ENCODE assay signal across 20 mouse cellular contexts in genomic region chr5:27408854-27409253, GRCm38 (mm10).
DNase-seq lines count a peak whose midpoint lies in the region; ATAC-seq and TF ChIP-seq lines count a peak whose summit lies in the region.
"Had no signal": no experiment of that assay in that cellular context is flagged by ENCODE, and none has a peak within 500 bp of the region (broad histone marks: within the 10 kb centered on the region; RNA-seq: fewer than 3 reads in every experiment).

No protein-coding gene starts in this region.

- DNase-seq in cerebellum, adult 8-10 months = no peak
- DNase-seq in hindbrain, embryonic 14.5 days (ENCODE audit: low spot score) = no peak
- no peak for DNase-seq in layer of hippocampus, adult 2 months (ENCODE audit: low spot score in 2 of 2)
- no peak for DNase-seq in layer of hippocampus, adult 8-10 months (ENCODE audit: low spot score in 2 of 2)
- DNase-seq in midbrain, embryonic 11.5 days (ENCODE audit: low spot score, missing footprints) = no peak
- DNase-seq: adrenal gland, adult 8-10 months; adrenal gland, postnatal 36 days; B cell, adult 2 months; gastrocnemius, postnatal 36 days; heart, adult 11 months; heart, postnatal 36 days had no signal

- TF ChIP-seq CTCF in layer of hippocampus, adult 2 months (conservative IDR thresholded peaks at IDR 0.05) = no peak

- no peaks in the 10 kb centered on the region for H3K9me3 ChIP-seq in hindbrain, embryonic 14.5 days (ENCODE audit: control insufficient read depth, low read length)
- no peaks in the 10 kb centered on the region for H3K9me3 ChIP-seq in hindbrain, embryonic 12.5 days (replicated peaks)
- H3K9me3 ChIP-seq in midbrain, embryonic 16.5 days (replicated peaks; ENCODE audit: control insufficient read depth, low read length, poor library complexity, severe bottlenecking) = no peaks in the 10 kb centered on the region
- no peaks in the 10 kb centered on the region for H3K9me3 ChIP-seq in midbrain, embryonic 11.5 days (ENCODE audit: control insufficient read depth, low read length)
- H3K9me3 ChIP-seq: embryonic facial prominence, embryonic 12.5 days; forebrain, embryonic 15.5 days; G1E; heart, embryonic 13.5 days had no signal

- no peaks in the 10 kb centered on the region for H3K36me3 ChIP-seq in hindbrain, embryonic 14.5 days (replicated peaks; ENCODE audit: control insufficient read depth, insufficient read depth)
- H3K36me3 ChIP-seq in hindbrain, embryonic 12.5 days = no peaks in the 10 kb centered on the region
- H3K36me3 ChIP-seq in midbrain, embryonic 16.5 days (ENCODE audit: control insufficient read depth, insufficient read depth, low read length) = 0 out of 2 replicates have a peak, but pooled peaks cover 3% of the 10 kb centered on the region
- no peaks in the 10 kb centered on the region for H3K36me3 ChIP-seq in midbrain, embryonic 11.5 days (ENCODE audit: control insufficient read depth, insufficient read depth, low read length)
- H3K36me3 ChIP-seq: embryonic facial prominence, embryonic 12.5 days; forebrain, embryonic 15.5 days; G1E; heart, embryonic 13.5 days had no signal

- no peak overlapping the region for H3K4me2 ChIP-seq in hindbrain, embryonic 14.5 days (replicated peaks)
- no peak overlapping the region for H3K4me2 ChIP-seq in hindbrain, embryonic 12.5 days (replicated peaks)
- H3K4me2 ChIP-seq in midbrain, embryonic 16.5 days (ENCODE audit: low read length) = no peak overlapping the region
- no peak overlapping the region for H3K4me2 ChIP-seq in midbrain, embryonic 11.5 days
- H3K4me2 ChIP-seq: embryonic facial prominence, embryonic 12.5 days; forebrain, embryonic 15.5 days; heart, embryonic 13.5 days had no signal

- no peak overlapping the region for H3K9ac ChIP-seq in hindbrain, embryonic 14.5 days
- no peak overlapping the region for H3K9ac ChIP-seq in hindbrain, embryonic 12.5 days
- no peak overlapping the region for H3K9ac ChIP-seq in midbrain, embryonic 16.5 days (ENCODE audit: low read depth, low read length)
- H3K9ac ChIP-seq in midbrain, embryonic 11.5 days (ENCODE audit: low read length) = no peak overlapping the region
- H3K9ac ChIP-seq: embryonic facial prominence, embryonic 12.5 days; forebrain, embryonic 15.5 days; heart, embryonic 13.5 days had no signal

- no peaks in the 10 kb centered on the region for H3K4me1 ChIP-seq in hindbrain, embryonic 14.5 days (replicated peaks; ENCODE audit: control insufficient read depth, insufficient read depth, low read length)
- H3K4me1 ChIP-seq in hindbrain, embryonic 12.5 days = no peaks in the 10 kb centered on the region
- H3K4me1 ChIP-seq in midbrain, embryonic 16.5 days (ENCODE audit: control insufficient read depth, insufficient read depth, low read length) = no peaks in the 10 kb centered on the region
- H3K4me1 ChIP-seq in midbrain, embryonic 11.5 days (ENCODE audit: control insufficient read depth, insufficient read depth, low read length) = no peaks in the 10 kb centered on the region
- H3K4me1 ChIP-seq: embryonic facial prominence, embryonic 12.5 days; forebrain, embryonic 15.5 days had no signal

- 71% methylated on average over 7 of the region's 7 CpGs for WGBS in hindbrain, embryonic 14.5 days
- WGBS in hindbrain, embryonic 12.5 days = 75% methylated on average over 7 of the region's 7 CpGs
- 69% methylated on average over 7 of the region's 7 CpGs for WGBS in midbrain, embryonic 16.5 days
- 88% methylated on average over 7 of the region's 7 CpGs for WGBS in midbrain, embryonic 11.5 days

- H3K27me3 ChIP-seq in hindbrain, embryonic 14.5 days (ENCODE audit: control insufficient read depth, insufficient read depth, low read length) = no peaks in the 10 kb centered on the region
- H3K27me3 ChIP-seq in hindbrain, embryonic 12.5 days = no peaks in the 10 kb centered on the region
- no peaks in the 10 kb centered on the region for H3K27me3 ChIP-seq in midbrain, embryonic 16.5 days (ENCODE audit: control insufficient read depth, insufficient read depth, low read depth, low read length)
- H3K27me3 ChIP-seq in midbrain, embryonic 11.5 days (ENCODE audit: control insufficient read depth, insufficient read depth, low read length) = no peaks in the 10 kb centered on the region
- H3K27me3 ChIP-seq: embryonic facial prominence, embryonic 12.5 days; forebrain, embryonic 15.5 days; heart, embryonic 13.5 days had no signal

- H3K4me3 ChIP-seq in hindbrain, embryonic 14.5 days (replicated peaks; ENCODE audit: low read length) = no peak overlapping the region
- no peak overlapping the region for H3K4me3 ChIP-seq in hindbrain, embryonic 12.5 days
- no peak overlapping the region for H3K4me3 ChIP-seq in layer of hippocampus, adult 2 months
- no peak overlapping the region for H3K4me3 ChIP-seq in midbrain, embryonic 16.5 days (ENCODE audit: low read depth, low read length)
- no peak overlapping the region for H3K4me3 ChIP-seq in midbrain, embryonic 11.5 days (ENCODE audit: low read depth, low read length)
- H3K4me3 ChIP-seq: embryonic facial prominence, embryonic 12.5 days; forebrain, embryonic 15.5 days; heart, embryonic 13.5 days had no signal

- ATAC-seq in cerebellum, adult (ENCODE audit: insufficient number of reproducible peaks, low FRiP score, low TSS enrichment) = peak; percentile 64; the same call in 1 of the 2 replicates
- 0 out of 2 replicates have a peak, but pooled peaks have one; percentile 40 for ATAC-seq in hindbrain, embryonic 14.5 days (ENCODE audit: low FRiP score)
- no peak for ATAC-seq in hindbrain, embryonic 12.5 days (ENCODE audit: low FRiP score)
- 0 out of 2 replicates have a peak, but pooled peaks have one; percentile 42 for ATAC-seq in midbrain, embryonic 16.5 days
- ATAC-seq in midbrain, embryonic 11.5 days (ENCODE audit: low FRiP score) = no peak
- ATAC-seq: CD4-positive, CD25-positive, alpha-beta regulatory T cell, adult 4 months; forebrain, embryonic 15.5 days; intestine, embryonic 16.5 days had no signal

- H3K27ac ChIP-seq in hindbrain, embryonic 14.5 days = no peak overlapping the region
- no peak overlapping the region for H3K27ac ChIP-seq in hindbrain, embryonic 12.5 days
- H3K27ac ChIP-seq in layer of hippocampus, adult 2 months = peak overlapping the region; percentile 28; the same call in 1 of the 2 replicates
- no peak overlapping the region for H3K27ac ChIP-seq in midbrain, embryonic 16.5 days (ENCODE audit: low read length)
- H3K27ac ChIP-seq in midbrain, embryonic 11.5 days (ENCODE audit: low read depth, low read length) = no peak overlapping the region
- H3K27ac ChIP-seq: embryonic facial prominence, embryonic 12.5 days; forebrain, embryonic 15.5 days; heart, embryonic 13.5 days had no signal

Comparison
In these comparisons a context has a peak if more than half of its experiments do, and no peak if none do; other contexts are left out.
1. ATAC-seq: peak in cerebellum, adult (single experiment), hindbrain, embryonic 14.5 days (single experiment) and midbrain, embryonic 16.5 days (single experiment); none in hindbrain, embryonic 12.5 days (single experiment) and midbrain, embryonic 11.5 days (single experiment).